Mouse (Mus musculus) ES-Bruce4 (cell line): Measurements from ENCODE around the gene Frmd4a.

Experiments used
- CTCF ChIP-seq: IDR thresholded peaks from one replicate; pipeline ENCODE4 v1.8.1; 2011; ENCODE audit warnings: low read depth, low read length
- EP300 ChIP-seq: IDR thresholded peaks from 2 replicates; pipeline ENCODE4 v1.6.1; 2011; ENCODE audit warnings: low read depth, low read length; ENCODE audit not compliant: insufficient read depth
- POLR2A ChIP-seq: IDR thresholded peaks from one replicate; pipeline ENCODE4 v1.8.1; 2011; ENCODE audit warnings: low read length; ENCODE audit not compliant: insufficient read depth

GRCm38 (mm10) chr2:4580666-4581065 lies 563.1 kb downstream of the Frmd4a start:
- no peak for TF ChIP-seq POLR2A
- no peak for TF ChIP-seq CTCF
- TF ChIP-seq EP300, result no peak
